Mouse (Mus musculus): ENCODE measurements around the gene Rd3l.

DNA sequence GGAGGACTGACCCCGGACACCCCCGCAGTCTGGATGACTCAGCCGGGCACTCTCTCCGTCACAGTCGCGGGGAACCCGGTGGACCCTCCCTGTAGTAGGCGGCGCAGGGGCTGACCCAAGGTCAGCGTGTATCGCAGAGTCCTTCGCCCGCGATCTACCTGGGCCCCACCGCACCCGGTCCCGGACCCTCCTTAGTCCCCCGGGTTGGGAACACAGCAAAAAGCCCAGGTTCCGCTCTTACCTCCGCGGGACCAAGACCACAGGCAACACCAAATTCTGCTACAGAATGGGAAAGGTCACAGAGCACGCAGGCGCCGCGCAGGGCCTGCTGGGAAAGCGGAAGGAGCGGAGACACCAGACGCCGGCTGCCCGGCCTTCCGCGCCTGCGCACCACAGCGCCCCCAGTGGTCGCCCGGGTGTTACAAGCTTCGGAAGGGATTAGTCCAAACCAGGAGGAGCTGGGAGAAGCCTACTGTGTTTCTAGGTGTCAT, 14.4 kb downstream of the Rd3l start, which contains the start of gene Atp5mpl:
- TF ChIP-seq CTCF (IDR thresholded peaks at IDR 0.05; ENCODE audit: borderline replicate concordance, insufficient read depth, low read depth, low read length) = peak; percentile 79
- TF ChIP-seq POLR2A (IDR thresholded peaks at IDR 0.05; ENCODE audit: borderline replicate concordance, insufficient read depth, low read length) = peak; percentile 83; the same call in 1 of the 2 replicates

Measured in cerebellum, adult 2 months (tissue).